28 mouse cellular contexts compared by ENCODE assay signal in the genomic region with DNA sequence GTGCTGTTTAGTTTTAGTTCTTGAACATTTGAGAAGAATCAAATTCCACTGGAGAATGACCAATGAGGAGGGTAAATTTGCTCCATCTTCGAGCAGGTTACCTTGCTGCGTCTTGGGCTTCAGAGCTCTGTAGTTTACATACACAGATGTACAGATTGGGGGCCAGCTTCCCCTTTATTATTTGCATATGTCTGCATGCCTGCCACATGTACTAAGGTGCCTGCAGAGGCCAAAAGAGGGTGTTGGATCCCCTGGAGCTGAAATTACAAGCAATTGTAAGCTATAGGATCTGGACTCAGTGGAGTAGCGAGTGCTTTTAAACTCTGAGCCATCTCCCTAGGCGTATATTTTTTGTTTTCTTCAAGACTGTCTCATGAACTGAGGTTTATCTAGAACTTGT. TPM values are rescaled to one million over a fixed set of nuclear protein-coding genes. Genes with fewer than 3 reads are reported as not detected.
DNase-seq lines count a peak whose midpoint lies in the region; ATAC-seq and TF ChIP-seq lines count a peak whose summit lies in the region.
"Had no signal": no experiment of that assay in that cellular context is flagged by ENCODE, and none has a peak within 500 bp of the region (broad histone marks: within the 10 kb centered on the region; RNA-seq: fewer than 3 reads in every experiment).

No protein-coding gene starts in this region.

- peak; percentile 21 to 30 for DNase-seq in B cell, adult 2 months
- DNase-seq in thymus, adult 2 months, result no peak
- DNase-seq: adrenal gland, postnatal 14 days; cerebellum, adult 11 months; cerebellum, adult 9-11 months; heart, postnatal 4 days; kidney, adult 9 months; kidney, postnatal 25 days; right cerebral cortex, adult 18-20 months had no signal

- H3K4me2 ChIP-seq in liver, embryonic 16.5 days (ENCODE audit: low read depth, low read length), result peak overlapping the region; percentile 80
- H3K4me2 ChIP-seq in kidney, embryonic 16.5 days (replicated peaks; ENCODE audit: low read depth, low read length), result no peak overlapping the region
- H3K4me2 ChIP-seq in hindbrain, embryonic 16.5 days (ENCODE audit: low read length), result no peak overlapping the region
- H3K4me2 ChIP-seq: embryonic facial prominence, embryonic 12.5 days; hindbrain, embryonic 14.5 days; intestine, embryonic 15.5 days; lung, embryonic 15.5 days; midbrain, embryonic 11.5 days had no signal

- H3K4me3 ChIP-seq in erythroblast, embryonic 14.5 days (replicated peaks), result peak overlapping the region; percentile 96
- no peak overlapping the region for H3K4me3 ChIP-seq in brown adipose tissue, adult 24 weeks (ENCODE audit: insufficient read depth, low read depth, low read length)
- H3K4me3 ChIP-seq in liver, embryonic 16.5 days (ENCODE audit: low read depth, low read length), result peak overlapping the region; percentile 8; the same call in 1 of the 2 replicates
- H3K4me3 ChIP-seq in kidney, embryonic 16.5 days (ENCODE audit: low read length), result no peak overlapping the region
- H3K4me3 ChIP-seq in thymus, adult 2 months (ENCODE audit: control insufficient read depth, insufficient read depth, low read length), result no peak overlapping the region
- H3K4me3 ChIP-seq in hindbrain, embryonic 16.5 days (ENCODE audit: low read length), result no peak overlapping the region
- H3K4me3 ChIP-seq: embryonic facial prominence, embryonic 12.5 days; heart, embryonic 10.5 days; intestine, embryonic 15.5 days; lung, embryonic 15.5 days had no signal

- H3K36me3 ChIP-seq in erythroblast, embryonic 14.5 days (ENCODE audit: control insufficient read depth), result peaks cover 100% of the 10 kb centered on the region
- peaks cover 30% of the 10 kb centered on the region for H3K36me3 ChIP-seq in liver, embryonic 16.5 days (ENCODE audit: control insufficient read depth, insufficient read depth)
- peaks cover 15% of the 10 kb centered on the region for H3K36me3 ChIP-seq in kidney, embryonic 16.5 days (ENCODE audit: insufficient read depth, low read length)
- peaks cover 18% of the 10 kb centered on the region for H3K36me3 ChIP-seq in thymus, adult 2 months (ENCODE audit: control insufficient read depth, insufficient read depth, low read length)
- no peaks in the 10 kb centered on the region for H3K36me3 ChIP-seq in hindbrain, embryonic 16.5 days (ENCODE audit: control insufficient read depth, insufficient read depth, low read length)

- H3K4me1 ChIP-seq in erythroblast, embryonic 14.5 days (ENCODE audit: control insufficient read depth), result peaks cover 91% of the 10 kb centered on the region
- peaks cover 18% of the 10 kb centered on the region for H3K4me1 ChIP-seq in brown adipose tissue, adult 24 weeks (ENCODE audit: control insufficient read depth, insufficient read depth, insufficient read length, low read length)
- peaks cover 67% of the 10 kb centered on the region for H3K4me1 ChIP-seq in liver, embryonic 16.5 days (ENCODE audit: control insufficient read depth, low read depth, low read length)
- H3K4me1 ChIP-seq in kidney, embryonic 16.5 days (ENCODE audit: insufficient read depth, low read length), result peaks cover 32% of the 10 kb centered on the region
- H3K4me1 ChIP-seq in thymus, adult 2 months (replicated peaks; ENCODE audit: control insufficient read depth, insufficient read depth, low read length), result peaks cover 23% of the 10 kb centered on the region
- H3K4me1 ChIP-seq in hindbrain, embryonic 16.5 days (ENCODE audit: control insufficient read depth, insufficient read depth, low read depth, low read length), result peaks cover 17% of the 10 kb centered on the region

- no peak for ATAC-seq in erythroblast, adult 5-6 weeks (replicated peaks; ENCODE audit: low FRiP score, poor library complexity, severe bottlenecking)
- ATAC-seq in liver, embryonic 16.5 days (ENCODE audit: low read depth), result no peak
- no peak for ATAC-seq in kidney, embryonic 16.5 days (ENCODE audit: low FRiP score, low TSS enrichment)
- ATAC-seq in hindbrain, embryonic 16.5 days, result no peak
- ATAC-seq: forebrain, embryonic 14.5 days; intestine, embryonic 15.5 days had no signal

- H3K27ac ChIP-seq in brown adipose tissue, adult 24 weeks (replicated peaks; ENCODE audit: low read depth, low read length), result peak overlapping the region; percentile 10; the same call in 1 of the 2 replicates
- H3K27ac ChIP-seq in liver, embryonic 16.5 days (ENCODE audit: low read length), result peak overlapping the region; percentile 98
- no peak overlapping the region for H3K27ac ChIP-seq in kidney, embryonic 16.5 days (ENCODE audit: low read length)
- no peak overlapping the region for H3K27ac ChIP-seq in thymus, adult 2 months (ENCODE audit: control insufficient read depth, insufficient read depth, low read length)
- no peak overlapping the region for H3K27ac ChIP-seq in hindbrain, embryonic 16.5 days (ENCODE audit: low read depth, low read length)
- H3K27ac ChIP-seq: embryonic facial prominence, embryonic 12.5 days; heart, embryonic 10.5 days; hindbrain, embryonic 14.5 days; intestine, embryonic 15.5 days; lung, embryonic 15.5 days; macrophage; stomach, postnatal 0 days had no signal

- no peak for TF ChIP-seq POLR2A in thymus, adult 2 months (IDR thresholded peaks at IDR 0.05; ENCODE audit: control insufficient read depth, extremely low read depth, insufficient read depth, low read length, poor library complexity)

- WGBS in liver, embryonic 16.5 days (ENCODE audit: insufficient replicate concordance), result 64% methylated on average over 4 of the region's 4 CpGs
- WGBS in kidney, embryonic 16.5 days, result 83% methylated on average over 4 of the region's 4 CpGs
- 72% methylated on average over 4 of the region's 4 CpGs for WGBS in thymus, adult 2 months
- WGBS in hindbrain, embryonic 16.5 days, result 90% methylated on average over 4 of the region's 4 CpGs

- H3K9me3 ChIP-seq in erythroblast, embryonic 14.5 days (ENCODE audit: control insufficient read depth, low read length), result no peaks in the 10 kb centered on the region
- no peaks in the 10 kb centered on the region for H3K9me3 ChIP-seq in liver, embryonic 16.5 days (replicated peaks; ENCODE audit: control insufficient read depth, low read length)
- H3K9me3 ChIP-seq in kidney, embryonic 16.5 days (ENCODE audit: low read length), result no peaks in the 10 kb centered on the region
- no peaks in the 10 kb centered on the region for H3K9me3 ChIP-seq in hindbrain, embryonic 16.5 days (ENCODE audit: control insufficient read depth, low read length)
- H3K9me3 ChIP-seq: embryonic facial prominence, embryonic 12.5 days; heart, embryonic 10.5 days; intestine, embryonic 15.5 days; lung, embryonic 15.5 days had no signal

- H3K9ac ChIP-seq in liver, embryonic 16.5 days (ENCODE audit: low read depth, low read length), result no peak overlapping the region; the same call in none of the 2 replicates
- no peak overlapping the region for H3K9ac ChIP-seq in kidney, embryonic 16.5 days (replicated peaks; ENCODE audit: low read length)
- no peak overlapping the region for H3K9ac ChIP-seq in hindbrain, embryonic 16.5 days (ENCODE audit: low read depth, low read length)
- H3K9ac ChIP-seq: embryonic facial prominence, embryonic 12.5 days; hindbrain, embryonic 14.5 days; intestine, embryonic 15.5 days; lung, embryonic 15.5 days had no signal

- H3K27me3 ChIP-seq in erythroblast, embryonic 14.5 days (ENCODE audit: control insufficient read depth), result no peaks in the 10 kb centered on the region
- no peaks in the 10 kb centered on the region for H3K27me3 ChIP-seq in liver, embryonic 16.5 days (ENCODE audit: control insufficient read depth, insufficient read depth, low read depth, low read length)
- no peaks in the 10 kb centered on the region for H3K27me3 ChIP-seq in kidney, embryonic 16.5 days (ENCODE audit: insufficient read depth, low read length)
- H3K27me3 ChIP-seq in thymus, adult 2 months (ENCODE audit: control insufficient read depth, insufficient read depth, low read length), result no peaks in the 10 kb centered on the region
- H3K27me3 ChIP-seq in hindbrain, embryonic 16.5 days (replicated peaks; ENCODE audit: control insufficient read depth, insufficient read depth, low read length), result no peaks in the 10 kb centered on the region
- H3K27me3 ChIP-seq: embryonic facial prominence, embryonic 12.5 days; intestine, embryonic 15.5 days; lung, embryonic 15.5 days had no signal

- no peak for TF ChIP-seq CTCF in thymus, adult 2 months (IDR thresholded peaks at IDR 0.05; ENCODE audit: borderline replicate concordance, control insufficient read depth, extremely low read depth, insufficient read depth, low read length, poor library complexity)

RNA-seq across cellular contexts. Expression of a gene that starts 6.1 kb away (rescaled TPM):
- 431 and 451 TPM in 2 replicates for polyA plus RNA-seq in erythroblast, embryonic 14.5 days (2012)
- 423 and 438 TPM in 2 replicates for total RNA-seq in erythroblast, adult 5-6 weeks (2015; ENCODE audit: low replicate concordance)
- total RNA-seq in erythroblast, adult 5-6 weeks (2017; ENCODE audit: low replicate concordance), result 88.0 and 170 TPM in 2 replicates
- polyA plus RNA-seq in brown adipose tissue, adult 24 weeks (2012; ENCODE audit: insufficient read depth, insufficient read length, missing spikeins), result 89.7 and 90.5 TPM in 2 replicates
- polyA plus RNA-seq in liver, embryonic 16.5 days (2015; fragmentation: Nextera tagmentation; extraction: Ambion mirVana), result 318 and 338 TPM in 2 replicates
- polyA plus RNA-seq in kidney, embryonic 16.5 days (2015; fragmentation: Nextera tagmentation; extraction: Ambion mirVana), result 284 and 308 TPM in 2 replicates
- polyA plus RNA-seq in thymus, adult 2 months (2012; rRNA removed), result 52.6 and 126 TPM in 2 replicates
- polyA plus RNA-seq in hindbrain, embryonic 16.5 days (2015; fragmentation: Nextera tagmentation; extraction: Ambion mirVana), result 72.5 and 82.4 TPM in 2 replicates

RNA-seq across cellular contexts. Expression of a gene that starts 32.3 kb away (rescaled TPM):
- polyA plus RNA-seq in erythroblast, embryonic 14.5 days (2012), result 7.2 and 7.6 TPM in 2 replicates
- 17.3 and 25.7 TPM in 2 replicates for total RNA-seq in erythroblast, adult 5-6 weeks (2015; ENCODE audit: low replicate concordance)
- total RNA-seq in erythroblast, adult 5-6 weeks (2017; ENCODE audit: low replicate concordance), result 13.1 and 16.7 TPM in 2 replicates
- polyA plus RNA-seq in brown adipose tissue, adult 24 weeks (2012; ENCODE audit: insufficient read depth, insufficient read length, missing spikeins), result 5.3 and 11.4 TPM in 2 replicates
- 40.5 and 48.3 TPM in 2 replicates for polyA plus RNA-seq in liver, embryonic 16.5 days (2015; fragmentation: Nextera tagmentation; extraction: Ambion mirVana)
- polyA plus RNA-seq in kidney, embryonic 16.5 days (2015; fragmentation: Nextera tagmentation; extraction: Ambion mirVana), result 75.7 and 78.5 TPM in 2 replicates
- polyA plus RNA-seq in thymus, adult 2 months (2012; rRNA removed), result 52.3 and 53.4 TPM in 2 replicates
- polyA plus RNA-seq in hindbrain, embryonic 16.5 days (2015; fragmentation: Nextera tagmentation; extraction: Ambion mirVana), result 73.7 and 77.1 TPM in 2 replicates

RNA-seq across cellular contexts. Expression of a gene that starts 43.5 kb away (rescaled TPM):
- 36.9 and 40.4 TPM in 2 replicates for polyA plus RNA-seq in erythroblast, embryonic 14.5 days (2012)
- 294 and 312 TPM in 2 replicates for total RNA-seq in erythroblast, adult 5-6 weeks (2015; ENCODE audit: low replicate concordance)
- 420 and 452 TPM in 2 replicates for total RNA-seq in erythroblast, adult 5-6 weeks (2017; ENCODE audit: low replicate concordance)
- polyA plus RNA-seq in brown adipose tissue, adult 24 weeks (2012; ENCODE audit: insufficient read depth, insufficient read length, missing spikeins), result not detected in 2 replicates
- polyA plus RNA-seq in liver, embryonic 16.5 days (2015; fragmentation: Nextera tagmentation; extraction: Ambion mirVana), result 375 and 394 TPM in 2 replicates
- polyA plus RNA-seq in kidney, embryonic 16.5 days (2015; fragmentation: Nextera tagmentation; extraction: Ambion mirVana), result 1.4 and 1.5 TPM in 2 replicates
- 0.93 and 1.3 TPM in 2 replicates for polyA plus RNA-seq in thymus, adult 2 months (2012; rRNA removed)
- polyA plus RNA-seq in hindbrain, embryonic 16.5 days (2015; fragmentation: Nextera tagmentation; extraction: Ambion mirVana), result 0.13 and 0.26 TPM in 2 replicates
- total RNA-seq: gastrocnemius, adult 8-10 months; layer of hippocampus, adult 8-10 months; left cerebral cortex, postnatal 14 days; midbrain, postnatal 0 days had no signal
- polyA plus RNA-seq: forebrain, embryonic 14.5 days; macrophage; midbrain, postnatal 0 days had no signal

Comparison
In these comparisons a context has a peak if more than half of its experiments do, and no peak if none do; other contexts are left out.
1. H3K4me3 ChIP-seq: peak in erythroblast, embryonic 14.5 days (single experiment) and liver, embryonic 16.5 days (single experiment); none in brown adipose tissue, adult 24 weeks (single experiment), kidney, embryonic 16.5 days (single experiment), thymus, adult 2 months (single experiment) and hindbrain, embryonic 16.5 days (single experiment).
2. H3K27ac ChIP-seq: peak in brown adipose tissue, adult 24 weeks (single experiment) and liver, embryonic 16.5 days (single experiment); none in kidney, embryonic 16.5 days (single experiment), thymus, adult 2 months (single experiment) and hindbrain, embryonic 16.5 days (single experiment).
3. RNA of a gene that starts 43.5 kb away (polyA plus RNA-seq): 375 to 394 TPM in liver, embryonic 16.5 days and 36.9 to 40.4 TPM in erythroblast, embryonic 14.5 days; 1.4 to 1.5 TPM in kidney, embryonic 16.5 days, 0.93 to 1.3 TPM in thymus, adult 2 months, 0.13 to 0.26 TPM in hindbrain, embryonic 16.5 days and not detected in brown adipose tissue, adult 24 weeks; every median in the first group is over 10 times any median in the second.